Mouse (Mus musculus) adrenal gland, postnatal 14 days (tissue): Measurements from ENCODE around the gene Ntm. TPM values are rescaled to one million over a fixed set of nuclear protein-coding genes. Genes with fewer than 3 reads are reported as not detected.

ENCODE experiments used
- DNase-seq: peaks from one replicate; pipeline ENCODE4 v3.0.0; 2021; ENCODE audit warnings: mixed read lengths
- total RNA-seq: library from RNA; stranded (reverse); gene quantifications from 2 replicates; pipeline ENCODE4 v1.2.3, GENCODE M21; 2021

Gene Ntm
- total RNA-seq, 1 experiment from 2014 or later: 1.3 TPM

GRCm38 (mm10) chr9:29220941-29221615, 741.9 kb downstream of the Ntm start:
- no peak for DNase-seq

- DNase-seq: no peak
Observed at GRCm38 (mm10) chr9:29220493-29220892, 742.4 kb downstream of the Ntm start.

GRCm38 (mm10) chr9:29217951-29218350, 745.0 kb downstream of the Ntm start:
- DNase-seq: peak; percentile 48

- no peak for DNase-seq
Observed at GRCm38 (mm10) chr9:29216528-29216927, 746.4 kb downstream of the Ntm start.

- DNase-seq: no peak
Observed at GRCm38 (mm10) chr9:29215796-29216195, 747.1 kb downstream of the Ntm start.

GRCm38 (mm10) chr9:29215241-29215640, 747.7 kb downstream of the Ntm start:
- no peak for DNase-seq

GRCm38 (mm10) chr9:29209243-29209642, 753.7 kb downstream of the Ntm start:
- DNase-seq: no peak

- no peak for DNase-seq
Observed at GRCm38 (mm10) chr9:29208142-29208541, 754.8 kb downstream of the Ntm start.

- no peak for DNase-seq
Observed at GRCm38 (mm10) chr9:29205680-29206079, 757.3 kb downstream of the Ntm start.

- DNase-seq: no peak
Observed at GRCm38 (mm10) chr9:29202196-29202595, 760.7 kb downstream of the Ntm start.

- DNase-seq: peak; percentile 73
Observed at GRCm38 (mm10) chr9:29201163-29202053, 761.5 kb downstream of the Ntm start.

GRCm38 (mm10) chr9:29197046-29197445, 765.9 kb downstream of the Ntm start:
- DNase-seq: no peak

- DNase-seq: no peak
Observed at GRCm38 (mm10) chr9:29194265-29194664, 768.7 kb downstream of the Ntm start.

- no peak for DNase-seq
Observed at GRCm38 (mm10) chr9:29183011-29183410, 779.9 kb downstream of the Ntm start.

- no peak for DNase-seq
Observed at GRCm38 (mm10) chr9:29181661-29182060, 781.3 kb downstream of the Ntm start.

GRCm38 (mm10) chr9:29165731-29166130, 797.2 kb downstream of the Ntm start:
- no peak for DNase-seq

GRCm38 (mm10) chr9:29161059-29161642, 801.8 kb downstream of the Ntm start:
- DNase-seq: no peak

- DNase-seq: peak; percentile 58
Observed at GRCm38 (mm10) chr9:29145901-29146300, 817.0 kb downstream of the Ntm start.

GRCm38 (mm10) chr9:29136039-29136438, 826.9 kb downstream of the Ntm start:
- no peak for DNase-seq

GRCm38 (mm10) chr9:29130717-29131292, 832.1 kb downstream of the Ntm start:
- no peak for DNase-seq

- no peak for DNase-seq
Observed at GRCm38 (mm10) chr9:29130316-29130715, 832.6 kb downstream of the Ntm start.

- no peak for DNase-seq
Observed at GRCm38 (mm10) chr9:29128416-29128815, 834.5 kb downstream of the Ntm start.

GRCm38 (mm10) chr9:29124455-29124854, 838.5 kb downstream of the Ntm start:
- no peak for DNase-seq
